Comparison of ENCODE assay signal across 7 mouse cellular contexts in the genomic region with DNA sequence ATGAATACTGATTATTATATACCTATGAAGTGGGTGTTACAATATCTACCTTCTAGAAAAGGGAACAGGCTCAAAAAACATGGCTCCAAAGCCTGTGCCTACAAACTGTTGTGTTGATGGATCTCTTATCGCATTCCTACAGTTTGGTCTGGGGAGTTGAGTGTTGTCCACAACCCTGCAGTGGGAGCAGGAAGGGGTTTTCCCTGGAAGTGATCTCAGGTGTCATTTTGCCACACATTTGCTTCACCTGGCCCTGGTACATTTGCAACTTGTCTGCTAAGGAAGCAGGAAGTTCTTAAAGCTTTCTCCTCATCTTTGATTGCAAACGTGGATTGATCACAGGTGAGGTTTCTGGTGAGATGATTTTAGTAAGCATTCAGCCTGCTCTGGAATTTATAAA. TPM values are rescaled to one million over a fixed set of nuclear protein-coding genes. Genes with fewer than 3 reads are reported as not detected.
DNase-seq lines count a peak whose midpoint lies in the region; ATAC-seq and TF ChIP-seq lines count a peak whose summit lies in the region.

No protein-coding gene starts in this region.

- 58% methylated on average over 2 of the region's 2 CpGs for whole genome bisulfite sequencing in kidney, postnatal 0 days
- 69% methylated on average over 2 of the region's 2 CpGs for WGBS in hindbrain, embryonic 14.5 days
- WGBS in midbrain, postnatal 0 days, result 69% methylated on average over 2 of the region's 2 CpGs

- ATAC-seq in kidney, postnatal 0 days (replicated peaks; ENCODE audit: low FRiP score, low read depth), result no peak
- ATAC-seq in hindbrain, embryonic 14.5 days (ENCODE audit: low FRiP score), result no peak
- no peak for ATAC-seq in midbrain, postnatal 0 days (ENCODE audit: low FRiP score)

- H3K9me3 ChIP-seq in kidney, postnatal 0 days (replicated peaks; ENCODE audit: low read length), result no peaks in the 10 kb centered on the region
- H3K9me3 ChIP-seq in hindbrain, embryonic 14.5 days (ENCODE audit: control insufficient read depth, low read length), result no peaks in the 10 kb centered on the region
- no peaks in the 10 kb centered on the region for H3K9me3 ChIP-seq in midbrain, postnatal 0 days (ENCODE audit: low read length)

- peaks cover 9% of the 10 kb centered on the region; the same call in 1 of the 2 replicates for H3K4me1 ChIP-seq in kidney, postnatal 0 days (replicated peaks; ENCODE audit: insufficient read depth, low read length)
- peaks cover 11% of the 10 kb centered on the region for H3K4me1 ChIP-seq in brown adipose tissue, adult 24 weeks (ENCODE audit: control insufficient read depth, insufficient read depth, insufficient read length, low read length)
- H3K4me1 ChIP-seq in hindbrain, embryonic 14.5 days (replicated peaks; ENCODE audit: control insufficient read depth, insufficient read depth, low read length), result peaks cover 18% of the 10 kb centered on the region; the same call in 1 of the 2 replicates
- H3K4me1 ChIP-seq in midbrain, postnatal 0 days (ENCODE audit: insufficient read depth, low read length), result no peaks in the 10 kb centered on the region

- 0 out of 2 replicates have a peak overlapping the region, but pooled peaks have one; percentile 7 for H3K4me3 ChIP-seq in kidney, postnatal 0 days (replicated peaks; ENCODE audit: low read depth, low read length)
- peak overlapping the region; percentile 43 for H3K4me3 ChIP-seq in brown adipose tissue, adult 24 weeks (ENCODE audit: insufficient read depth, low read depth, low read length)
- H3K4me3 ChIP-seq in hindbrain, embryonic 14.5 days (replicated peaks; ENCODE audit: low read length), result no peak overlapping the region
- 0 out of 2 replicates have a peak overlapping the region, but pooled peaks have one; percentile 4 for H3K4me3 ChIP-seq in midbrain, postnatal 0 days (ENCODE audit: low read depth, low read length)

- H3K4me2 ChIP-seq in kidney, postnatal 0 days (ENCODE audit: low read length), result peak overlapping the region; percentile 80
- peak overlapping the region; percentile 80 for H3K4me2 ChIP-seq in hindbrain, embryonic 14.5 days (replicated peaks)
- 0 out of 2 replicates have a peak overlapping the region, but pooled peaks have one; percentile 3 for H3K4me2 ChIP-seq in midbrain, postnatal 0 days (ENCODE audit: low read depth, low read length, poor library complexity, severe bottlenecking)

- H3K36me3 ChIP-seq in kidney, postnatal 0 days (ENCODE audit: insufficient read depth, low read length), result no peaks in the 10 kb centered on the region
- no peaks in the 10 kb centered on the region for H3K36me3 ChIP-seq in hindbrain, embryonic 14.5 days (replicated peaks; ENCODE audit: control insufficient read depth, insufficient read depth)
- no peaks in the 10 kb centered on the region for H3K36me3 ChIP-seq in midbrain, postnatal 0 days (ENCODE audit: insufficient read depth, low read length)

- no peak overlapping the region for H3K27ac ChIP-seq in kidney, postnatal 0 days
- peak overlapping the region; percentile 42; the same call in 1 of the 2 replicates for H3K27ac ChIP-seq in brown adipose tissue, adult 24 weeks (replicated peaks; ENCODE audit: low read depth, low read length)
- H3K27ac ChIP-seq in hindbrain, embryonic 14.5 days, result no peak overlapping the region
- no peak overlapping the region for H3K27ac ChIP-seq in midbrain, postnatal 0 days (ENCODE audit: low read depth, low read length)

- H3K27me3 ChIP-seq in kidney, postnatal 0 days (ENCODE audit: insufficient read depth, low read length), result no peaks in the 10 kb centered on the region
- H3K27me3 ChIP-seq in hindbrain, embryonic 14.5 days (ENCODE audit: control insufficient read depth, insufficient read depth, low read length), result no peaks in the 10 kb centered on the region
- H3K27me3 ChIP-seq in midbrain, postnatal 0 days (ENCODE audit: insufficient read depth, low read length), result no peaks in the 10 kb centered on the region

- DNase-seq in kidney, postnatal 0 days (ENCODE audit: low spot score), result no peak
- DNase-seq in kidney, adult 9 months, result no peak
- no peak for DNase-seq in hindbrain, embryonic 14.5 days (ENCODE audit: low spot score)
- DNase-seq in midbrain, postnatal 0 days (ENCODE audit: low spot score), result no peak
- no peak for DNase-seq in layer of hippocampus, postnatal 10 days (ENCODE audit: low spot score in 2 of 2)
- DNase-seq in gastrocnemius, postnatal 25 days, result no peak

- no peak for TF ChIP-seq CTCF in kidney, postnatal 0 days (IDR thresholded peaks at IDR 0.05; ENCODE audit: low read depth)
- TF ChIP-seq CTCF in midbrain, postnatal 0 days (IDR thresholded peaks at IDR 0.05), result no peak

- 0 out of 2 replicates have a peak overlapping the region, but pooled peaks have one; percentile 19 for H3K9ac ChIP-seq in kidney, postnatal 0 days (ENCODE audit: low read depth, low read length)
- 0 out of 2 replicates have a peak overlapping the region, but pooled peaks have one; percentile 11 for H3K9ac ChIP-seq in hindbrain, embryonic 14.5 days
- H3K9ac ChIP-seq in midbrain, postnatal 0 days (replicated peaks; ENCODE audit: low read length, poor library complexity, severe bottlenecking), result no peak overlapping the region

RNA-seq across cellular contexts. Expression of a gene that starts 1.7 kb away (rescaled TPM):
- polyA plus RNA-seq in kidney, postnatal 0 days (2015; fragmentation: Nextera tagmentation; extraction: Ambion mirVana), result 24.0 and 26.0 TPM in 2 replicates
- 38.2 and 43.1 TPM in 2 replicates for polyA plus RNA-seq in brown adipose tissue, adult 24 weeks (2012; ENCODE audit: insufficient read depth, insufficient read length, missing spikeins)
- polyA plus RNA-seq in hindbrain, embryonic 14.5 days (2014; fragmentation: Nextera tagmentation; extraction: Ambion mirVana), result 32.0 and 34.4 TPM in 2 replicates
- total RNA-seq in midbrain, postnatal 0 days (2014; rRNA removed), result 35.8 and 36.1 TPM in 2 replicates
- polyA plus RNA-seq in midbrain, postnatal 0 days (2015; fragmentation: Nextera tagmentation; extraction: Ambion mirVana), result 19.6 and 20.5 TPM in 2 replicates
- total RNA-seq in layer of hippocampus, postnatal 10 days (2021), result 10 to 100 TPM; 80.5 to 92.4 TPM
- 100 to 1,000 TPM; 131 to 142 TPM for total RNA-seq in gastrocnemius, postnatal 25 days (2021)

Comparison
In these comparisons a context has a peak if more than half of its experiments do, and no peak if none do; other contexts are left out.
1. H3K4me2 ChIP-seq: peak in every context shown above with its lines; median percentile 80 in kidney, postnatal 0 days; 80 in hindbrain, embryonic 14.5 days; 3 in midbrain, postnatal 0 days.